Mouse (Mus musculus): ENCODE results near the gene Gm17304. TPM values are rescaled to one million over a fixed set of nuclear protein-coding genes. Genes with fewer than 3 reads are reported as not detected.

Gene Gm17304
- polyA plus RNA-seq, 1 experiment from 2014 or later: not detected

DNA sequence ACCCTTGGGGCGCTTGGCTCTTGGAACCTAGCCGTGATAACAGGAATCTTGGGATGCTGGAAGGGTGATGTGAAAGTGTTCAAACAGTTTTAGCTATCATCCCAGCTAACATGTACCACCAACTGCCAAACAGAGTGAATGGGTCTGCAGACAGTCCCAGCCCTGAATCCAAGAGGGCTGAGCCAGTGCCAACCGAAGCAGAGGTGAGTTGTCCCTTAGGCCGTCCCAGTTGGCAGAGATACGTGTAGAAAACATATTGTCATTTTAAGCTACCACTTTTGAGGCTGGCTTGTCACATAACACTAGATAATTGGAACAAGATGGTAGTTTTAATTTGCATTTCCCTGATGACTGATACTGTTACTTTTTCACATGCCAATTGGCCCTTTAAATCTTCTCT lies 18.2 kb upstream of the Gm17304 start:
- no peak for ATAC-seq (ENCODE audit: insufficient number of reproducible peaks, insufficient read depth, low FRiP score, low TSS enrichment, low read depth)
- WGBS: 83% methylated on average over 5 of the region's 5 CpGs

DNA sequence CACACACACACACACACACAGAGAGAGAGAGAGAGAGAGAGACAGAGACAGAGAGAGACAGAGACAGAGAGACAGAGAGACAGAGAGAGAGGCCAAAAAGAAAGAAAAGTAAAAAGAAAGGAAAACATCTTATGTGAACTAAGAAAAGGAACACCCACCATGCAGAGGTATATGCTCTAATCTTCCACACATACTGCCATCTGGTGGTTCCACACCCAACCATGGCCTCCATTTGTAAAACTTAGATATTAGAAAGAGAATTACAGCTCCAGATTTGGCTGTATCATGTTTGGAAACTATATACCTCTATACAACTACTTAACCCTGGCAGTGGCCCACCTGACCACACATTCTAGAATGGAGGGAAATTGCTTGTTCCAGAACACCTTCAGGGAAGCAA lies 14.5 kb upstream of the Gm17304 start:
- Histone ChIP-seq H3K9me3 (no peaks in the 10 kb centered on the region), H3K27me3 (no peaks in the 10 kb centered on the region), H3K36me3 (peaks cover 31% of the 10 kb centered on the region), H3K27ac (no peak overlapping the region), H3K4me1 (no peaks in the 10 kb centered on the region), H3K4me2 (no peak overlapping the region), H3K9ac (no peak overlapping the region), H3K4me3 (no peak overlapping the region)
- ATAC-seq (ENCODE audit: insufficient number of reproducible peaks, insufficient read depth, low FRiP score, low TSS enrichment, low read depth): no peak

More for the DNA sequence above, 18.2 kb upstream of the Gm17304 start:
- Histone ChIP-seq H3K36me3 (peaks cover 27% of the 10 kb centered on the region), H3K4me2 (no peak overlapping the region), H3K4me1 (no peaks in the 10 kb centered on the region), H3K9ac (no peak overlapping the region), H3K27ac (no peak overlapping the region), H3K4me3 (no peak overlapping the region), H3K27me3 (no peaks in the 10 kb centered on the region), H3K9me3 (no peaks in the 10 kb centered on the region)

DNA sequence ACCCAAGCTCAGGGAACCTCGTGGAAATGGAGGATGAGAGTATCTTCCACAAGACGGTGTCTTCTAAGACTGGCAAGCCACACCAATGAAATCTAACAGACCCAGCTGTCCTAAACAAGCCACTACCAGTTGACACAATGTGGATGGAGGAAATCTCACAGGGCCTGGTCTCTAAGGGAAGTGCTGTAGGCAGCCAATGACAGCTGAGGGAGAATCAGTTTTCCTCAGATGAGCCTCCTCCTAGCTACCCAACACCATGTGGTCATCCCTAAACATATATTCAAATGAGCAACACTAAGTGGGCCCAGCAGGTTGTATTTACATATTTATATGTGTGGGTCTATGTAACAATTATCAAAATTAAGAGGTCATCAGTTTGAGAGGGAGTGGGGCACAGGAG lies 11.4 kb upstream of the Gm17304 start:
- H3K27me3 ChIP-seq: no peaks in the 10 kb centered on the region
- WGBS: 91% methylated on average over 2 of the region's 2 CpGs

DNA sequence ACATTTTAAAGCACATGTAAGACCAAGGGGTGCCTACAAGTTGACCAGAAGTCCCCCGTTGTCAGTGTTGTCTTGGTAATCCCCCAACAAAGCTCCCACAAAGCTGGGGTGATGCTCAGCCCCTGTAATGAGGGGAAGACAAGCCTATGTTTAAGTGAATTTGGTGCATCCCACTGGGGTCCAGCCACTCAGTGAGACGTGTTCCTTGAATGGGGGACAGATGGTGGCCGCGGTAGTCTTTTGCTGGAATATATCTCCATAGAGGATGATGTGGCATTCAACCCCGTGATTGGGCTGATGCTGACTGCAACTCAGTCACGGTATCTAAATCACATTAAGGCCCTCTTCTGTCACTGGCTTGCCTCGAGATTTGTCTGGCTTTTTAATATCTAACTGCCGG lies 9.4 kb upstream of the Gm17304 start:
- H3K4me3 ChIP-seq: no peak overlapping the region
- no peak for ATAC-seq (ENCODE audit: insufficient number of reproducible peaks, insufficient read depth, low FRiP score, low TSS enrichment, low read depth)
- H3K4me2 ChIP-seq: no peak overlapping the region
- no peaks in the 10 kb centered on the region for H3K9me3 ChIP-seq
- H3K36me3 ChIP-seq: peaks cover 14% of the 10 kb centered on the region
- H3K4me1 ChIP-seq: no peaks in the 10 kb centered on the region
- no peaks in the 10 kb centered on the region for H3K27me3 ChIP-seq
- no peak overlapping the region for H3K27ac ChIP-seq
- no peak overlapping the region for H3K9ac ChIP-seq
- WGBS: 71% methylated on average over 8 of the region's 8 CpGs

More for the DNA sequence above, 11.4 kb upstream of the Gm17304 start:
- no peak overlapping the region for H3K4me3 ChIP-seq
- H3K4me2 ChIP-seq: no peak overlapping the region
- no peaks in the 10 kb centered on the region for H3K4me1 ChIP-seq
- ATAC-seq (ENCODE audit: insufficient number of reproducible peaks, insufficient read depth, low FRiP score, low TSS enrichment, low read depth): no peak
- no peak overlapping the region for H3K27ac ChIP-seq
- H3K36me3 ChIP-seq: peaks cover 17% of the 10 kb centered on the region
- H3K9ac ChIP-seq: no peak overlapping the region
- no peaks in the 10 kb centered on the region for H3K9me3 ChIP-seq

DNA sequence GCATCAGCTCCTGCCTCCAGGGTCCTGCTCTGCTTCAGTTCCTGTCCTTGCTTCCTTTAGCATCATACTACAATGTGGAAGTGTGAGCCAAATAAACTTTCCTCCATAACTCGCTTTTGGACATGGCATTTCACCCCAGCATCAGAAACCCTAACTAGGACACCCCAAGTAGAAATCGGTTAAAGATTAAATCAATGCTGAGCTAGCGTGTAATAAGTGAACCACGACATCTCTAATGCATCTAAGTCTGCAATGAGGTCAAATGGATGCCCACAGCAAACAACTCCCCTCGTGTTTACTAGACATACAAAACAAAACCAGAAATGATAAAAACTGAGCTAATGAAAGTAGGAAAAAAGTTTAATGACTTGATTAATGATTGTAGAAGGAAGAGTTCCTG lies 4.5 kb upstream of the Gm17304 start:
- Histone ChIP-seq H3K27me3 (no peaks in the 10 kb centered on the region), H3K27ac (no peak overlapping the region), H3K36me3 (peaks cover 17% of the 10 kb centered on the region), H3K9me3 (no peaks in the 10 kb centered on the region), H3K4me3 (no peak overlapping the region), H3K4me1 (no peaks in the 10 kb centered on the region), H3K9ac (no peak overlapping the region), H3K4me2 (no peak overlapping the region)
- no peak for ATAC-seq (ENCODE audit: insufficient number of reproducible peaks, insufficient read depth, low FRiP score, low TSS enrichment, low read depth)
- 89% methylated on average over 5 of the region's 5 CpGs for WGBS

DNA sequence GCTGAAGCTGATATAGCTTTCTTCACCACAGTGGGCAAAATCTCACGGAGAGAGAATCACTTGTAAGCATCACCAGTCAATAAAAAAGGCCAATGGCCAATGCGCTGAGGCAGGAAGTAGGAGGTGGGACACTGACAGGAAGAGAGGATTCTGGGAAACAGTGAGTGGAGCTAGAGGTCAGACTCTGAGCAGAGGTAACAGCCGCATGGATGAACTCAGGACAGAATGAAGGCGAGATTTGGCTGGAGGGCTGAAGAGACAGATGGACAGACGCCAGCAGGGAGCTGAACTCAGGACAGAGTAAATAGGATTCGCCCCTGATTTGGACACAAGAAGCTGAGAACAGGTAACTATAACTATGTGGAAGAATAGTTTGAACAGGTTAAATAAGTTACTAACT lies 3.8 kb upstream of the Gm17304 start:
- H3K27ac ChIP-seq: no peak overlapping the region
- no peak overlapping the region for H3K4me3 ChIP-seq
- no peaks in the 10 kb centered on the region for H3K27me3 ChIP-seq
- H3K9me3 ChIP-seq: no peaks in the 10 kb centered on the region
- 86% methylated on average over 6 of the region's 6 CpGs for WGBS
- no peak for ATAC-seq (ENCODE audit: insufficient number of reproducible peaks, insufficient read depth, low FRiP score, low TSS enrichment, low read depth)
- H3K4me2 ChIP-seq: no peak overlapping the region
- no peak overlapping the region for H3K9ac ChIP-seq
- no peaks in the 10 kb centered on the region for H3K4me1 ChIP-seq
- peaks cover 17% of the 10 kb centered on the region for H3K36me3 ChIP-seq

DNA sequence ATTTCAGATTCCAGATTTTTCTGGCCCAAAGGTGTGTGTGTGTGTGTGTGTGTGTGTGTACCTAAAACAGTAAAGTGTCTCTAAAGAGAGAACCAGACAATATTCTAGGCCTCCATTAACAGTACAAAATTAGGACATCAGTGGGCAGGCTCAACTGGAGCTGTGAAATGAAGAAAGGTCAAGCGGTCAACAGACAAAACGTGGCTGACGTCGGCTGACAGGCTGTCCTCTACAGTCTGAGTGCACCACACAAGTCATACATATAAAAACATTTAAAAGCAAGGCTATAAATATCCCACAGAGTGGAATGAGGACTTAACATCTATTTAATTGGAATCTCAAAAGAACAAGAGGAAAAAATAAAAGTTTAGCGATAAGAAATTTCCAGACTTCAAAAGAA lies 1.8 kb upstream of the Gm17304 start:
- no peak overlapping the region for H3K9ac ChIP-seq
- ATAC-seq (ENCODE audit: insufficient number of reproducible peaks, insufficient read depth, low FRiP score, low TSS enrichment, low read depth): no peak
- H3K4me1 ChIP-seq: no peaks in the 10 kb centered on the region
- no peak overlapping the region for H3K27ac ChIP-seq
- WGBS: 86% methylated on average over 5 of the region's 5 CpGs
- H3K27me3 ChIP-seq: no peaks in the 10 kb centered on the region
- H3K4me3 ChIP-seq: no peak overlapping the region
- no peaks in the 10 kb centered on the region for H3K9me3 ChIP-seq
- no peak overlapping the region for H3K4me2 ChIP-seq
- H3K36me3 ChIP-seq: peaks cover 25% of the 10 kb centered on the region

DNA sequence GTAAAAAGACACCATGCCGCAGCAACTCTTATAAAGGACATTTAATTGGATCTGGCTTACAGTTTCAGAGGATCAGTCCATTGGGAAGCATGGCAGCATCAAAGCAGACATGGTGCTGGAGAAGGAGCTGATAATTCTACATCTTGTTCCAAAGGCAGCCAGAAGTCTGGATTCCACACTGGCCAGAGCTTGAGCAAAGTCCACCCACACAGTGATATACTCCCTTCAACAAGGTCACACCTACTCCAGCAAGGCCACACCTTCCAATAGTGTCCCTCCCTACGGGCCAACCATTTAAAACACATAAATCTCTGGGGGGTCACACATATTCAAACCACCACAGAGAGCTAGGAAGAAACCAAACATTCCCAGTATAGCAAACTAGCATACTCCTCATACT lies 3.3 kb downstream of the Gm17304 start:
- H3K4me2 ChIP-seq: no peak overlapping the region
- WGBS: 93% methylated on average over 2 of the region's 2 CpGs
- no peak overlapping the region for H3K27ac ChIP-seq
- H3K9ac ChIP-seq: no peak overlapping the region
- H3K36me3 ChIP-seq: peaks cover 30% of the 10 kb centered on the region
- H3K4me3 ChIP-seq: no peak overlapping the region
- no peak for ATAC-seq (ENCODE audit: insufficient number of reproducible peaks, insufficient read depth, low FRiP score, low TSS enrichment, low read depth)
- H3K27me3 ChIP-seq: no peaks in the 10 kb centered on the region
- no peaks in the 10 kb centered on the region for H3K4me1 ChIP-seq
- no peaks in the 10 kb centered on the region for H3K9me3 ChIP-seq

DNA sequence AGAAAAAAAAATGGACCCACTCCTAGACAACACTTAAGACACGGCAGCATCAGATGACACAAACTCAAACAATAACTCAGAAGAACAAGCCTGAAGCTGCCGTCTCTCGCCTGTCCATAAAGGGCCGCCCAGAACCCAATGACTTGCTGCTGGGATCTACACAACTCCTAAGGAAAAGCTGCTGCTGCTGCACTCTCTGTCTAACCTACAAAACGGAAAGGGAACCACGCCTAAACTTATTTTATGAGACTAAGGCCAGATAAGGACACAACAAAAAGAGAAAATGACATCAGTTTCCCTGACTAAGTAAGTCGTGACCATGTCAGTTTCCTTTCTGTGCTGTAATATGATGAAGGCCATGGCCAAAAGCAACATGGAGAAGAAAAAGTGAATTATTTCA lies 5.7 kb downstream of the Gm17304 start:
- no peaks in the 10 kb centered on the region for H3K4me1 ChIP-seq

DNA sequence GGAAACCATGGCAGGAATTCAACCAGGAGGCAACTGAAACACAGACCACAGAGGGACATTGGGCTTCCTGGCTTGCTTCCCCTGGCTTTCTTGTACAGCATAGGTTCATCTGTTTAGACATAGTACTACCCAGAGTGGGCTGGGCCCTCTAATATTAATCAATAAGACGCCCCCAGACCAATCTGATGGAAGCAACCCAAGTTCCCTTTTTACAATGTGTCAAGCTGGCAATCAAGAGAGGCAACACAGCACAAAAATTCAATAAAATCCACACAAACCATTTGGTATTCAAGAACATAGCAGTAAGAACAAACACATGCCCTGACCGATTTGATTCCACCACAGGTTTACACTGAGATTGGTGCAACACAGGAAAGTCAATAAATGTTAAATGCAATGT lies 6.1 kb downstream of the Gm17304 start:
- Histone ChIP-seq H3K4me3 (no peak overlapping the region), H3K27me3 (no peaks in the 10 kb centered on the region), H3K9me3 (no peaks in the 10 kb centered on the region), H3K4me1 (no peaks in the 10 kb centered on the region), H3K4me2 (no peak overlapping the region), H3K36me3 (peaks cover 29% of the 10 kb centered on the region), H3K9ac (no peak overlapping the region), H3K27ac (no peak overlapping the region)
- WGBS: 89% methylated on average over 2 of the region's 2 CpGs
- ATAC-seq (ENCODE audit: insufficient number of reproducible peaks, insufficient read depth, low FRiP score, low TSS enrichment, low read depth): no peak

More for the DNA sequence above, 5.7 kb downstream of the Gm17304 start:
- Histone ChIP-seq H3K27me3 (no peaks in the 10 kb centered on the region), H3K4me2 (no peak overlapping the region), H3K27ac (no peak overlapping the region), H3K4me3 (no peak overlapping the region), H3K36me3 (peaks cover 28% of the 10 kb centered on the region), H3K9me3 (no peaks in the 10 kb centered on the region), H3K9ac (no peak overlapping the region)
- ATAC-seq (ENCODE audit: insufficient number of reproducible peaks, insufficient read depth, low FRiP score, low TSS enrichment, low read depth): no peak
- WGBS: 74% methylated on average over 7 of the region's 7 CpGs

DNA sequence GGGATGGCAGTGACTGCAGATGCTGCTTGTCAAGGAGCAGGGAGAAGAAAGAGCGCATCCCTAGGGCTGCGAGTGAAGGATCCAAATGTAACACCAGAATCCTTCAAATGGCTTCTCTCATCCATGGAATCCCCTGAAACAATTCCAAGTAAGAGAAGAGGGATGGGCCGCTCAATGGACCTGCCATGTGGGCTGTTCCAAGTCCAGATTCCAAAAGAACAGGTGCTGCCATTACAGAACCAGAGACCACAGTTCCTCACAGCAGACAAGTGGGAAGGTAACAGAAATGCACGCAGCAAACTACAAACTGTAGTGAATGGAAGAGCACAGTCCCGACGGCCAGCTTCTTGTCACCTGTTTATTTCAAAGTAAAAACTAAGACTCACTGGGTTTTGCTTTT lies 11.5 kb downstream of the Gm17304 start:
- H3K27me3 ChIP-seq: no peaks in the 10 kb centered on the region
- WGBS: 94% methylated on average over 6 of the region's 6 CpGs
- no peaks in the 10 kb centered on the region for H3K9me3 ChIP-seq
- no peaks in the 10 kb centered on the region for H3K4me1 ChIP-seq
- no peak overlapping the region for H3K27ac ChIP-seq
- no peak for ATAC-seq (ENCODE audit: insufficient number of reproducible peaks, insufficient read depth, low FRiP score, low TSS enrichment, low read depth)
- no peak overlapping the region for H3K4me3 ChIP-seq
- no peak overlapping the region for H3K4me2 ChIP-seq
- H3K9ac ChIP-seq: no peak overlapping the region
- peaks cover 46% of the 10 kb centered on the region for H3K36me3 ChIP-seq

DNA sequence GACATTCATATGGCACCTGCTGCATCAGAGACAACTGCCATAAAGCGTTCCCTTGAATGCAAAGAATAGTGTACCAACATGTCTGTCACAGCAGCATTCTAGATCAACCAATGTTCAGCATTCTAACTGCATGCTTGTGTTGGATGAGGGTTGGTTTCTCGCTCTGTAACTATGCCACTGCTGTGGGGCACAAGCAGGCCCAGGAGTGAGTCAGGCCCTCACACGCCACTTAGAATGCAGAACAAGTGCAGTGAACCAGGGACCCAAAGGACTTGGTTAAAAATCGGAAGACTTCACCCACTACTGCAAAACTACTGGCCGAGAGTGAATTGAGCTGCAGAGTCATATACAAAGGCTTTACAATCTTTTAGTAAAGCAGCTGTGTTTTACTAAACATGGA lies 13.3 kb downstream of the Gm17304 start:
- Histone ChIP-seq H3K4me3 (no peak overlapping the region), H3K4me2 (no peak overlapping the region), H3K27ac (no peak overlapping the region), H3K4me1 (no peaks in the 10 kb centered on the region), H3K9me3 (no peaks in the 10 kb centered on the region), H3K36me3 (peaks cover 46% of the 10 kb centered on the region), H3K9ac (no peak overlapping the region), H3K27me3 (no peaks in the 10 kb centered on the region)
- no peak for ATAC-seq (ENCODE audit: insufficient number of reproducible peaks, insufficient read depth, low FRiP score, low TSS enrichment, low read depth)
- WGBS: 89% methylated on average over 5 of the region's 5 CpGs

DNA sequence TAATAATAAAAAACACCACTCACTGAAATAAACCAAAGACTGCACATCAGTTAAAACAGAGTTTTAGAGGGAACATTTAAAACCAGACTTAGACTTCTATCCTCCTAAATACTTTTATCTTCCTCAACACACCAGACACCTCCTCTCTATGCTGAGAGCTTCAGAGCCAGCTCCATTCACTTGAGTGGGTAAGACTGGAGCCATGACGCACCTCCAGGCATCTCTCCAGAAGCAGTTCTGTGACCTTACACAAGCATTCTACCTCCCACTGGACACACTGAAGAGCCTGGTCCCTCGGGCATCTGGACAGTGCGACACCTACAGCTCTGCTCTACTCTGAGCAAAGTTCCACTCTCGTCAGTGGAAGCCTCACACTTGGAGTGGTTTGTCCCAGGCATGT lies 14.4 kb downstream of the Gm17304 start:
- Histone ChIP-seq H3K9me3 (no peaks in the 10 kb centered on the region), H3K4me2 (no peak overlapping the region), H3K4me1 (peaks cover 4% of the 10 kb centered on the region; the same call in 1 of the 2 replicates), H3K27ac (no peak overlapping the region), H3K36me3 (peaks cover 43% of the 10 kb centered on the region), H3K27me3 (no peaks in the 10 kb centered on the region), H3K4me3 (no peak overlapping the region), H3K9ac (no peak overlapping the region)
- no peak for ATAC-seq (ENCODE audit: insufficient number of reproducible peaks, insufficient read depth, low FRiP score, low TSS enrichment, low read depth)
- 93% methylated on average over 4 of the region's 4 CpGs for WGBS

All from embryonic facial prominence, embryonic 13.5 days (tissue).